ENCODE assay signal across 15 mouse cellular contexts in the genomic region with DNA sequence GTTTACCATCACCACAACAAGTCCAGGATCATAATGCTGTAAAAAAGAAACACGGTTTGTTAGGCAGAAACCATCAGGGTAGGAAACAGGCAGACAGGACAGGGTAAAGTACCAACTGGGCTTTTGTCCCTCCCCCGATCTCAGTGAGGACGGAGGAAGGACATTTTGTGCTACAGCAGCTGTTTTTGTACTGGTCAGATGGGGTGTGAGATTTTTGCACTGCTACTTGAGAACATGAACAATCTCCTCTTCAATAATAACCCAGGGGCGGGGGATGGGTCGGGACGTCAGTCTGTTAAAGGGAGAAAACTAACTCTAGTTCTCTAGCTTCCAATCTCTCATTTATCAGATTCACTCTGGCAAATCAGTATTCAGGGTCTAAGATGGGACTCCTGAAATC. TPM values are rescaled to one million over a fixed set of nuclear protein-coding genes. Genes with fewer than 3 reads are reported as not detected.
DNase-seq lines count a peak whose midpoint lies in the region; ATAC-seq lines count a peak whose summit lies in the region.
"Had no signal": no experiment of that assay in that cellular context is flagged by ENCODE, and none has a peak within 500 bp of the region (broad histone marks: within the 10 kb centered on the region; RNA-seq: fewer than 3 reads in every experiment).

No protein-coding gene starts in this region.

- no peaks in the 10 kb centered on the region for H3K9me3 ChIP-seq in kidney, embryonic 15.5 days (replicated peaks)
- no peaks in the 10 kb centered on the region for H3K9me3 ChIP-seq in midbrain, embryonic 15.5 days
- H3K9me3 ChIP-seq: limb, embryonic 15.5 days had no signal

- no peak overlapping the region for H3K9ac ChIP-seq in kidney, embryonic 15.5 days
- H3K9ac ChIP-seq in midbrain, embryonic 15.5 days: no peak overlapping the region
- H3K9ac ChIP-seq: forebrain, postnatal 0 days; hindbrain, embryonic 14.5 days; limb, embryonic 15.5 days had no signal

- no peak for ATAC-seq in cerebellum, adult (ENCODE audit: insufficient number of reproducible peaks, low FRiP score, low TSS enrichment)
- no peak for ATAC-seq in kidney, embryonic 15.5 days (replicated peaks; ENCODE audit: low FRiP score)
- no peak for ATAC-seq in midbrain, embryonic 15.5 days (replicated peaks)
- ATAC-seq: forebrain, postnatal 0 days had no signal

- no peak overlapping the region for H3K27ac ChIP-seq in kidney, embryonic 15.5 days
- no peak overlapping the region for H3K27ac ChIP-seq in midbrain, embryonic 15.5 days
- H3K27ac ChIP-seq: hindbrain, embryonic 14.5 days; limb, embryonic 15.5 days had no signal

- no peak overlapping the region for H3K4me2 ChIP-seq in kidney, embryonic 15.5 days
- no peak overlapping the region for H3K4me2 ChIP-seq in midbrain, embryonic 15.5 days
- H3K4me2 ChIP-seq: hindbrain, embryonic 14.5 days; limb, embryonic 15.5 days had no signal

- H3K4me1 ChIP-seq in kidney, embryonic 15.5 days: no peaks in the 10 kb centered on the region
- no peaks in the 10 kb centered on the region for H3K4me1 ChIP-seq in midbrain, embryonic 15.5 days
- H3K4me1 ChIP-seq: limb, embryonic 15.5 days had no signal

- H3K36me3 ChIP-seq in kidney, embryonic 15.5 days: peaks cover 29% of the 10 kb centered on the region
- peaks cover 7% of the 10 kb centered on the region; the same call in 1 of the 2 replicates for H3K36me3 ChIP-seq in midbrain, embryonic 15.5 days (replicated peaks)

- no peaks in the 10 kb centered on the region for H3K27me3 ChIP-seq in kidney, embryonic 15.5 days
- H3K27me3 ChIP-seq in midbrain, embryonic 15.5 days (replicated peaks): no peaks in the 10 kb centered on the region
- H3K27me3 ChIP-seq: limb, embryonic 15.5 days had no signal

- peak; percentile 16 to 37 for DNase-seq in cerebellum, postnatal 14 days
- peak; percentile 39 for DNase-seq in kidney, adult 9 months
- DNase-seq in embryo, embryonic 11 days: peak; percentile 27
- peak; percentile 69 for DNase-seq in lung, postnatal 10 days
- DNase-seq in thymus, postnatal 36 days: no peak
- DNase-seq: B cell, adult 2 months; cerebellum, adult 9-11 months; forebrain, postnatal 0 days; right cerebral cortex, adult 18-20 months; thymus, postnatal 14 days had no signal

- 65% methylated on average over 6 of the region's 6 CpGs for WGBS in kidney, embryonic 15.5 days
- WGBS in midbrain, embryonic 15.5 days: 74% methylated on average over 6 of the region's 6 CpGs

- H3K4me3 ChIP-seq in kidney, embryonic 15.5 days (replicated peaks): no peak overlapping the region
- H3K4me3 ChIP-seq in midbrain, embryonic 15.5 days: no peak overlapping the region
- H3K4me3 ChIP-seq: limb, embryonic 15.5 days had no signal

RNA-seq across cellular contexts. Expression of a gene that starts 40.3 kb away (rescaled TPM):
- polyA plus RNA-seq in kidney, embryonic 15.5 days (2015; fragmentation: Nextera tagmentation; extraction: Ambion mirVana): 8.2 and 11.0 TPM in 2 replicates
- 9.0 TPM in 2 replicates for polyA plus RNA-seq in midbrain, embryonic 15.5 days (2015; fragmentation: Nextera tagmentation; extraction: Ambion mirVana)

RNA-seq across cellular contexts. Expression of a gene that starts 46.0 kb away (rescaled TPM):
- polyA plus RNA-seq in kidney, embryonic 15.5 days (2015; fragmentation: Nextera tagmentation; extraction: Ambion mirVana): 57.4 and 62.1 TPM in 2 replicates
- polyA plus RNA-seq in midbrain, embryonic 15.5 days (2015; fragmentation: Nextera tagmentation; extraction: Ambion mirVana): 72.7 and 76.4 TPM in 2 replicates

Comparison
In these comparisons a context has a peak if more than half of its experiments do, and no peak if none do; other contexts are left out.
1. DNase-seq: peak in cerebellum, postnatal 14 days (2 of 2), kidney, adult 9 months (single experiment), embryo, embryonic 11 days (single experiment) and lung, postnatal 10 days (single experiment); none in thymus, postnatal 36 days (0 of 2).